Mouse (Mus musculus) frontal cortex, adult 2 months (tissue): ENCODE measurements around the gene Gm20662. TPM values are rescaled to one million over a fixed set of nuclear protein-coding genes. Genes with fewer than 3 reads are reported as not detected.

Experiments
- DNase-seq, 2 experiments: peaks; one replicate each; pipeline ENCODE4 v3.0.0; 2022; ENCODE audit warnings: low spot score in 1 of 2; ENCODE audit errors: extremely low spot score in 1 of 2
- polyA plus RNA-seq: library from polyadenylated mRNA; depleted of rRNA; stranded (reverse); fragments of >200 nt; gene quantifications from 2 replicates; pipeline ENCODE4 v1.2.3, GENCODE M21; 2012

Gene Gm20662
- polyA plus RNA-seq, 1 experiment = 7.1 TPM

- no peak for DNase-seq
Measured at GRCm38 (mm10) chr9:107974491-107975171, 21.5 kb upstream of the Gm20662 start.

- DNase-seq = no peak
Measured at GRCm38 (mm10) chr9:107975399-107976386, 20.5 kb upstream of the Gm20662 start, which contains the start of gene Uba7. TSS of gene Uba7 (plus strand) at chr9:107975505.

GRCm38 (mm10) chr9:107978815-107979214 lies 17.3 kb upstream of the Gm20662 start:
- no peak for DNase-seq

- peak in 1 of 2 experiments; percentile 60 for DNase-seq
Measured at GRCm38 (mm10) chr9:107981684-107982605, 14.2 kb upstream of the Gm20662 start.

- peak in 1 of 2 experiments; percentile 33 for DNase-seq
Measured at GRCm38 (mm10) chr9:107982681-107983346, 13.3 kb upstream of the Gm20662 start, which contains the start of gene Gm20661. TSS of gene Gm20661 (plus strand) at chr9:107983058.

- no peak for DNase-seq
Measured at GRCm38 (mm10) chr9:107983421-107983890, 12.7 kb upstream of the Gm20662 start.

GRCm38 (mm10) chr9:107984052-107984753 lies 11.9 kb upstream of the Gm20662 start:
- no peak for DNase-seq

- DNase-seq = no peak
Measured at GRCm38 (mm10) chr9:107984754-107985055, 11.4 kb upstream of the Gm20662 start.

GRCm38 (mm10) chr9:107985131-107986119 lies 10.7 kb upstream of the Gm20662 start, which contains the start of gene Inka1:
TSS of gene Inka1 (minus strand) at chr9:107985879.
- peak; percentile 49 to 82 for DNase-seq

GRCm38 (mm10) chr9:107986376-107986775 lies 9.8 kb upstream of the Gm20662 start:
- peak in 1 of 2 experiments; percentile 82 for DNase-seq

- DNase-seq = no peak
Measured at GRCm38 (mm10) chr9:107987950-107988349, 8.2 kb upstream of the Gm20662 start.

- DNase-seq = no peak
Measured at GRCm38 (mm10) chr9:107992197-107992596, 4.0 kb upstream of the Gm20662 start, which contains the start of gene Cdhr4. TSS of gene Cdhr4 (plus strand) at chr9:107992497.

GRCm38 (mm10) chr9:107993013-107993412 lies 3.1 kb upstream of the Gm20662 start:
- no peak for DNase-seq

GRCm38 (mm10) chr9:107994464-107994863 lies 1.7 kb upstream of the Gm20662 start:
- no peak for DNase-seq

GRCm38 (mm10) chr9:107995513-107995912 lies 636 bp upstream of the Gm20662 start:
- DNase-seq = no peak

GRCm38 (mm10) chr9:108001922-108002770 lies 6.0 kb downstream of the Gm20662 start, which contains the start of gene Ip6k1:
TSS of gene Ip6k1 (plus strand) at chr9:108002501.
- peak; percentile 100 for DNase-seq
